Mouse (Mus musculus) C2C12 (cell line): ENCODE measurements around the gene Lxn.

Experiments
- CEBPB ChIP-seq: IDR thresholded peaks from one replicate; pipeline ENCODE4 v1.6.1; 2011; ENCODE audit warnings: low read depth, mild to moderate bottlenecking, control low read depth, moderate library complexity
- CTCF ChIP-seq: IDR thresholded peaks from one replicate; pipeline ENCODE4 v1.5.1; 2011; ENCODE audit not compliant: control insufficient read depth, insufficient read depth, insufficient read length
- FOSL1 ChIP-seq: IDR thresholded peaks from one replicate; pipeline ENCODE4 v1.8.0; 2011; ENCODE audit warnings: mild to moderate bottlenecking, low read length; ENCODE audit not compliant: poor library complexity, insufficient read depth, severe bottlenecking
- MAX ChIP-seq: IDR thresholded peaks from one replicate; pipeline ENCODE4 v1.6.1; 2011; ENCODE audit warnings: mild to moderate bottlenecking, control low read depth
- MYOD1 ChIP-seq: IDR thresholded peaks from one replicate; pipeline ENCODE4 v1.6.1; 2011; ENCODE audit warnings: low read depth; ENCODE audit not compliant: control insufficient read depth, insufficient read length
- MYOG ChIP-seq: IDR thresholded peaks from one replicate; pipeline ENCODE4 v1.6.1; 2011; ENCODE audit not compliant: control insufficient read depth, insufficient read length; ENCODE audit errors: extremely low read depth
- USF1 ChIP-seq: IDR thresholded peaks from one replicate; pipeline ENCODE4 v1.6.1; 2011; ENCODE audit warnings: low read depth, mild to moderate bottlenecking, control low read depth, moderate library complexity

DNA sequence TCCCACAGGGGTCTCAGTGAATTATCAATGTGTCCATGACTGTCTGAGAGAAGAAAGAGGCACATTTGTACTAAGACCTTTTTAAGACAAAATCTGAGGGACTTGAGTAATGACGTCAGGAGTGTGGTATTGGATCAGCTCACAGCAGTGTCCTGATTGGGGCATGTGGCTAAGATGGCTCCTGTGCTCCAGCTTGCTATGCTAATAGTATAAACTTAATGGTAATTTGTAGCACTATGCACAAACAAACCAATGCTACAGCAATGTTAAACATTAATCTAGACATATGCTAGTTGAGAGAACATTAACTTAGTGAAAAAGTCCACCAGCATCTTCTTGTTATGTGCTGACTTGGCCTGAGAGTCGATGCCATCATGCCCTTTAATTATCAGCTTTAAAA, 21.5 kb upstream of the Lxn start:
- TF ChIP-seq CTCF (no peak), USF1 (no peak), MAX (no peak), MYOG (no peak), CEBPB (no peak), MYOD1 (no peak), FOSL1 (no peak)
